Mouse (Mus musculus): ENCODE measurements around the gene Cdh4.

Cdh4 gene

GRCm38 (mm10) chr2:179780961-179781360, 338.7 kb downstream of the Cdh4 start:
- DNase-seq (ENCODE audit: low spot score in 2 of 2), result no peak

- no peak for DNase-seq (ENCODE audit: low spot score in 2 of 2)
Observed at GRCm38 (mm10) chr2:179787256-179787655, 345.0 kb downstream of the Cdh4 start.

- no peak for DNase-seq (ENCODE audit: low spot score in 2 of 2)
Observed at GRCm38 (mm10) chr2:179787797-179788196, 345.6 kb downstream of the Cdh4 start.

GRCm38 (mm10) chr2:179790684-179791083, 348.5 kb downstream of the Cdh4 start:
- DNase-seq (ENCODE audit: low spot score in 2 of 2), result no peak

- DNase-seq (ENCODE audit: low spot score in 2 of 2), result no peak
Observed at GRCm38 (mm10) chr2:179792426-179793133, 350.3 kb downstream of the Cdh4 start.

- DNase-seq (ENCODE audit: low spot score in 2 of 2), result no peak
Observed at GRCm38 (mm10) chr2:179794354-179794753, 352.1 kb downstream of the Cdh4 start.

GRCm38 (mm10) chr2:179795452-179795851, 353.2 kb downstream of the Cdh4 start:
- DNase-seq (ENCODE audit: low spot score in 2 of 2), result no peak

- no peak for DNase-seq (ENCODE audit: low spot score in 2 of 2)
Observed at GRCm38 (mm10) chr2:179799906-179800532, 357.8 kb downstream of the Cdh4 start.

- no peak for DNase-seq (ENCODE audit: low spot score in 2 of 2)
Observed at GRCm38 (mm10) chr2:179801042-179801441, 358.8 kb downstream of the Cdh4 start.

- no peak for DNase-seq (ENCODE audit: low spot score in 2 of 2)
Observed at GRCm38 (mm10) chr2:179802411-179802810, 360.2 kb downstream of the Cdh4 start.

GRCm38 (mm10) chr2:179811086-179811485, 368.9 kb downstream of the Cdh4 start:
- DNase-seq (ENCODE audit: low spot score in 2 of 2), result no peak

GRCm38 (mm10) chr2:179813035-179813827, 371.0 kb downstream of the Cdh4 start:
- DNase-seq (ENCODE audit: low spot score in 2 of 2), result no peak

- no peak for DNase-seq (ENCODE audit: low spot score in 2 of 2)
Observed at GRCm38 (mm10) chr2:179824776-179825326, 382.6 kb downstream of the Cdh4 start.

GRCm38 (mm10) chr2:179828968-179829367, 386.7 kb downstream of the Cdh4 start:
- no peak for DNase-seq (ENCODE audit: low spot score in 2 of 2)

- DNase-seq (ENCODE audit: low spot score in 2 of 2), result no peak
Observed at GRCm38 (mm10) chr2:179829972-179830371, 387.7 kb downstream of the Cdh4 start.

- no peak for DNase-seq (ENCODE audit: low spot score in 2 of 2)
Observed at GRCm38 (mm10) chr2:179834892-179835291, 392.7 kb downstream of the Cdh4 start.

- no peak for DNase-seq (ENCODE audit: low spot score in 2 of 2)
Observed at GRCm38 (mm10) chr2:179835570-179835969, 393.3 kb downstream of the Cdh4 start.

- DNase-seq (ENCODE audit: low spot score in 2 of 2), result no peak
Observed at GRCm38 (mm10) chr2:179837186-179837585, 395.0 kb downstream of the Cdh4 start.

GRCm38 (mm10) chr2:179838036-179838435, 395.8 kb downstream of the Cdh4 start:
- DNase-seq (ENCODE audit: low spot score in 2 of 2), result no peak

- no peak for DNase-seq (ENCODE audit: low spot score in 2 of 2)
Observed at GRCm38 (mm10) chr2:179842610-179843389, 400.6 kb downstream of the Cdh4 start.

GRCm38 (mm10) chr2:179849732-179850131, 407.5 kb downstream of the Cdh4 start:
- no peak for DNase-seq (ENCODE audit: low spot score in 2 of 2)

GRCm38 (mm10) chr2:179852169-179852568, 409.9 kb downstream of the Cdh4 start:
- no peak for DNase-seq (ENCODE audit: low spot score in 2 of 2)

Data from heart, adult 9 months (tissue).